Mouse (Mus musculus): ENCODE measurements around the gene Coro1a.
A peak's percentile ranks its signal among the peaks of the same experiment; 100 is the strongest.

GRCm38 (mm10) chr7:126702358-126702757, 5.2 kb downstream of the Coro1a start:
- no peak for TF ChIP-seq CTCF (IDR thresholded peaks at IDR 0.05; ENCODE audit: extremely low read depth, insufficient read depth, insufficient read length, insufficient replicate concordance)
- TF ChIP-seq POLR2A (IDR thresholded peaks at IDR 0.05; ENCODE audit: low read depth, low read length) = peak; percentile 62; the same call in 1 of the 2 replicates

Measured in spleen, adult 2 months (tissue).